Mouse (Mus musculus) CH12F3 (cell line): ENCODE measurements around the gene Olfr1178.

Experiments
- in situ Hi-C: fragments of 300-500 bp; cut with MboI; formaldehyde crosslinking; loops from 2 replicates; pipeline ENCODE4 v1.14.3; 2020; ENCODE audit warnings: low sequenced_read_pairs

Olfr1178 gene

GRCm38 (mm10) chr2:88386762-88387161, at the start of gene Olfr1178:
Gene Olfr1178 (plus strand): TSS chr2:88387062.
- in situ Hi-C loops, result no loop called here

DNA sequence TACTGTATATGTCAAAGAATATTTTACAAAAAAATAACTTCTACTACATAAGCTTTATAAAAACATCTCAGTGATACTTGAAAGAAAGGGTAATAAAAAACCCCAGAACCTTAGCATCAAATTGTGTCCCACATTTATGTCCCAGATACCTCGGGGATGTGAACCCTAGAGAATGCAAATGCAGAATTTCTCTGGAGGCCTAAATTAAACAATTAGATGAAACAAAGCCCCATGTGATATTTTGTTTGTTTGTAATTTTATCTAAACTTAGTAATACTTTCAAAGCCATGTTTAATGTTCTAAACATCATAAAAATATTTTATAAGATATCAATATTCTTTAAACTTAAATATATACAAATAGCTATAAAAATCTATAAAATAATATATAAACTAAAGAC, 40.5 kb upstream of the Olfr1178 start, which contains the start of gene Olfr1177-ps:
Gene Olfr1177-ps, minus strand, starts transcription at position 101 of the 400 bp plus-strand sequence.
- in situ Hi-C loops, result no loop called here

DNA sequence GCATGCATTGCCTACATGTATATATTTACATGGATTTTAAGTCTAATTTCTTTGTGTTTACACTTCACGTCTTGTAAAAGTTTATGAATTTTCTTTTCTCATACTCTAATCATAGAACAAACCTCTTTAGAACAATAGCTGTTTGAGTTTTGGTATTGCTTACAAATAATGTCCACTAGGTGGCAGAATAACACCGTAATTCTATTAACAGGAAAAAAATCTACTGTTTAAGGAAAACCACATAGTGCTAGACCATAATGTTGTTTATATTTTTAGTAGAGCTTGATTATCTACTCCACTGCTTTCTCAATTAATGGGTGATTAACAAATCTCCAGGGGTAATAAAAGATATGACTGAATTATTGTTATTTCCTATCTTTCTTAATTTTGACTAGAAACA, 30.6 kb upstream of the Olfr1178 start:
- in situ Hi-C loops, result no loop called here

DNA sequence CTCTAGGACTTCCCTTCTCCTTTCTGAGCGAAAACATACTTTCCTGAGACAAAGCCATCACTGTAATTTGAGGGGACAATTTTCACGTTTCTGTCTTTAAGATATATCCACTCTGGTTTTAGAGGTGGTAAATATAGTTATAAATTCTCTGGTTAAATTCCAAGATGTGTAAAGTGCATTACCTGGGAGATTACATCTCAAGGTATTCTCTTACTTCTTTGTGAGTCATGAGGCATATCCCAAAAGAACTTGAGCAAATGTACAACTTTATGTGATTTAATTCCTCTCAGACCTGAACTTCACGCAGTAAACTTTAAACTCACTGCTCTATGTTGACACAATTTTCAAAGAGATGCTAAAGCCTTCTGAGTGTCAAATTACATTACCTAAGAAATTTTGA, 19.5 kb downstream of the Olfr1178 start, which contains the start of gene Olfr1179:
Gene Olfr1179, minus strand, starts transcription at position 101 of the 400 bp plus-strand sequence.
- in situ Hi-C loops, result no loop called here

DNA sequence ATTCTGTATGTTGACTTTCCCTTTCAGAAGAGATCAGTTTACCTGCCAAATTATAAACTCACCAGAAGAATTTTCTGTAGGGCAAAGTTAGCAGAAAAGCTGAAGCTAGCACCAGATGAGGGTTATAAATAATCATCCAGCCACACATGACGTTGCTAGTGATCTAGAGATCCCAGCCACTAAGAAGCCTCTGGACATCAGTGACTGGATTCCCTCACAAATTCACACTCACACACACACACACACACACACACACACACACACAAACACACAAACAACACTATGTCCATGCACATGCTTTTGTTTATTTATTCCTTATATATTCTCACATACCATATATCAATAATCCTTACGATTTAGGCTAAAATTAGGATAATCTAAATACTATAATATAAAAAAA, 32.2 kb downstream of the Olfr1178 start, which contains the start of gene Olfr1180:
Gene Olfr1180, minus strand, starts transcription at position 101 of the 400 bp plus-strand sequence.
- in situ Hi-C loops, result no loop called here

DNA sequence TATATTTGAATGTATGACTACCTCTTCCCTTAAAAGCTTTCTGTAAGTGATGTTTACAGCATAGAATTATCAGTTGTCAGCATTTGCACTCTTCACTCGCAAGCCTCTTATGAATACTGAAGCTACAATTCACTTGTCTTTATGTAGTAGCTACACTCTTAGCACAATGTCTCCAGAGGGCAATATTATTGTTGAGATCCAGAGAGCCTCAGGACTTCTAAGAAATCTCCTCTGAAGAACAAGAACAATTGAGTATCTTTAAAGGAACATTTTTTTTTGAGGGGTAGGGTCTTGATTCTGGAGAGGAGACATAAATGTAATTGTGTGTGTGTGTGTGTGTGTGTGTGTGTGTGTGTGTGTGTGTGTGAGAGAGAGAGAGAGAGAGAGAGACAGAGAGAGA, 39.2 kb downstream of the Olfr1178 start, which contains the start of gene Olfr1181:
Gene Olfr1181, minus strand, starts transcription at position 101 of the 400 bp plus-strand sequence.
- in situ Hi-C loops, result no loop called here

GRCm38 (mm10) chr2:88449031-88449430, 62.2 kb downstream of the Olfr1178 start, which contains the start of gene Gm13757:
Gene Gm13757 (minus strand): TSS chr2:88449131.
- in situ Hi-C loops, result no loop called here
